Mouse (Mus musculus): ENCODE measurements around the gene Tceal7. TPM values are rescaled to one million over a fixed set of nuclear protein-coding genes. Genes with fewer than 3 reads are reported as not detected.
A peak's percentile ranks its signal among the peaks of the same experiment; 100 is the strongest.
"Not testable (repeated sequence)": the region's sequence is repeated elsewhere in the genome, so short reads cannot be mapped to it uniquely, and the experiment has no call there.

Tceal7 gene
- polyA plus RNA-seq, 1 experiment from 2014 or later = 2.6 TPM

GRCm38 (mm10) chrX:136267720-136268119, 53.1 kb downstream of the Tceal7 start:
- no peaks in the 10 kb centered on the region for H3K27me3 ChIP-seq (ENCODE audit: control insufficient read depth, insufficient read depth, low read length)
- no peaks in the 10 kb centered on the region for H3K4me1 ChIP-seq (ENCODE audit: control insufficient read depth, insufficient read depth, low read length)
- ATAC-seq (replicated peaks; ENCODE audit: insufficient number of reproducible peaks, low FRiP score, low TSS enrichment, low read depth) = no peak
- no peaks in the 10 kb centered on the region for H3K36me3 ChIP-seq (replicated peaks; ENCODE audit: control insufficient read depth, insufficient read depth, low read depth, low read length)
- H3K9ac ChIP-seq (replicated peaks; ENCODE audit: low read length) = no peak overlapping the region
- H3K4me2 ChIP-seq (ENCODE audit: low read depth, low read length) = no peak overlapping the region
- no peaks in the 10 kb centered on the region for H3K9me3 ChIP-seq (replicated peaks; ENCODE audit: control insufficient read depth, low read length)
- WGBS = 76% methylated on average over 5 of the region's 5 CpGs
- H3K27ac ChIP-seq (replicated peaks; ENCODE audit: low read depth, low read length) = no peak overlapping the region
- no peak for DNase-seq (ENCODE audit: low spot score)
- no peak overlapping the region for H3K4me3 ChIP-seq (ENCODE audit: low read depth, low read length)

GRCm38 (mm10) chrX:136268173-136268572, 53.6 kb downstream of the Tceal7 start:
- no peaks in the 10 kb centered on the region for H3K4me1 ChIP-seq (ENCODE audit: control insufficient read depth, insufficient read depth, low read length)
- H3K9me3 ChIP-seq (replicated peaks; ENCODE audit: control insufficient read depth, low read length) = no peaks in the 10 kb centered on the region
- 75% methylated on average over 4 of the region's 4 CpGs for WGBS
- H3K27ac ChIP-seq (replicated peaks; ENCODE audit: low read depth, low read length) = no peak overlapping the region
- no peaks in the 10 kb centered on the region for H3K36me3 ChIP-seq (replicated peaks; ENCODE audit: control insufficient read depth, insufficient read depth, low read depth, low read length)
- ATAC-seq (replicated peaks; ENCODE audit: insufficient number of reproducible peaks, low FRiP score, low TSS enrichment, low read depth) (no peak), DNase-seq (ENCODE audit: low spot score) (no peak)
- H3K4me3 ChIP-seq (ENCODE audit: low read depth, low read length) = no peak overlapping the region
- H3K9ac ChIP-seq (replicated peaks; ENCODE audit: low read length) = no peak overlapping the region
- H3K27me3 ChIP-seq (ENCODE audit: control insufficient read depth, insufficient read depth, low read length) = no peaks in the 10 kb centered on the region
- H3K4me2 ChIP-seq (ENCODE audit: low read depth, low read length) = no peak overlapping the region

GRCm38 (mm10) chrX:136269743-136270392, 55.3 kb downstream of the Tceal7 start, which contains the start of gene Bex3:
Bex3 (plus strand) TSS chrX:136270253.
- H3K4me1 ChIP-seq (ENCODE audit: control insufficient read depth, insufficient read depth, low read length); H3K27me3 ChIP-seq (ENCODE audit: control insufficient read depth, insufficient read depth, low read length); H3K36me3 ChIP-seq (replicated peaks; ENCODE audit: control insufficient read depth, insufficient read depth, low read depth, low read length); H3K9me3 ChIP-seq (replicated peaks; ENCODE audit: control insufficient read depth, low read length); H3K27ac ChIP-seq (replicated peaks; ENCODE audit: low read depth, low read length): not testable (repeated sequence)
- peak within 1 kb of the TSS; percentile 29 for H3K4me2 ChIP-seq (ENCODE audit: low read depth, low read length)
- H3K9ac ChIP-seq (replicated peaks; ENCODE audit: low read length) = peak within 1 kb of the TSS; percentile 44
- ATAC-seq (replicated peaks; ENCODE audit: insufficient number of reproducible peaks, low FRiP score, low TSS enrichment, low read depth) (peak; percentile 97), DNase-seq (ENCODE audit: low spot score) (peak; percentile 10)
- WGBS = 32% methylated on average over 11 of the region's 30 CpGs
- peak within 1 kb of the TSS; percentile 43 for H3K4me3 ChIP-seq (ENCODE audit: low read depth, low read length)

- peak; percentile 66 for ATAC-seq (replicated peaks; ENCODE audit: insufficient number of reproducible peaks, low FRiP score, low TSS enrichment, low read depth)
- DNase-seq (ENCODE audit: low spot score) = peak; percentile 60
- not testable (repeated sequence) for H3K9me3 ChIP-seq (replicated peaks; ENCODE audit: control insufficient read depth, low read length); H3K27me3 ChIP-seq (ENCODE audit: control insufficient read depth, insufficient read depth, low read length); H3K36me3 ChIP-seq (replicated peaks; ENCODE audit: control insufficient read depth, insufficient read depth, low read depth, low read length); H3K4me1 ChIP-seq (ENCODE audit: control insufficient read depth, insufficient read depth, low read length); H3K27ac ChIP-seq (replicated peaks; ENCODE audit: low read depth, low read length)
- Histone ChIP-seq H3K4me3 (ENCODE audit: low read depth, low read length) (peak overlapping the region; percentile 43), H3K9ac (replicated peaks; ENCODE audit: low read length) (peak overlapping the region; percentile 44), H3K4me2 (ENCODE audit: low read depth, low read length) (peak overlapping the region; percentile 29)
- 21% methylated on average over 8 of the region's 60 CpGs for WGBS
These were observed 56.0 kb downstream of the Tceal7 start for GRCm38 (mm10) chrX:136270393-136271111.

GRCm38 (mm10) chrX:136274542-136274941, 60.0 kb downstream of the Tceal7 start:
- no peaks in the 10 kb centered on the region for H3K27me3 ChIP-seq (ENCODE audit: control insufficient read depth, insufficient read depth, low read length)
- no peak for ATAC-seq (replicated peaks; ENCODE audit: insufficient number of reproducible peaks, low FRiP score, low TSS enrichment, low read depth)
- H3K9me3 ChIP-seq (replicated peaks; ENCODE audit: control insufficient read depth, low read length) = no peaks in the 10 kb centered on the region
- no peak overlapping the region for H3K9ac ChIP-seq (replicated peaks; ENCODE audit: low read length)
- H3K27ac ChIP-seq (replicated peaks; ENCODE audit: low read depth, low read length) = no peak overlapping the region
- peak; percentile 45 for DNase-seq (ENCODE audit: low spot score)
- no peak overlapping the region for H3K4me2 ChIP-seq (ENCODE audit: low read depth, low read length)
- H3K36me3 ChIP-seq (replicated peaks; ENCODE audit: control insufficient read depth, insufficient read depth, low read depth, low read length) = no peaks in the 10 kb centered on the region
- no peaks in the 10 kb centered on the region for H3K4me1 ChIP-seq (ENCODE audit: control insufficient read depth, insufficient read depth, low read length)
- WGBS = 10% methylated on average over 3 of the region's 3 CpGs
- H3K4me3 ChIP-seq (ENCODE audit: low read depth, low read length) = no peak overlapping the region

GRCm38 (mm10) chrX:136275386-136275785, 60.8 kb downstream of the Tceal7 start:
- DNase-seq (ENCODE audit: low spot score) (peak; percentile 11), ATAC-seq (replicated peaks; ENCODE audit: insufficient number of reproducible peaks, low FRiP score, low TSS enrichment, low read depth) (no peak)
- H3K27me3 ChIP-seq (ENCODE audit: control insufficient read depth, insufficient read depth, low read length) = no peaks in the 10 kb centered on the region
- 40% methylated on average over 3 of the region's 3 CpGs for WGBS
- no peaks in the 10 kb centered on the region for H3K4me1 ChIP-seq (ENCODE audit: control insufficient read depth, insufficient read depth, low read length)
- no peak overlapping the region for H3K9ac ChIP-seq (replicated peaks; ENCODE audit: low read length)
- no peak overlapping the region for H3K4me3 ChIP-seq (ENCODE audit: low read depth, low read length)
- H3K27ac ChIP-seq (replicated peaks; ENCODE audit: low read depth, low read length) = no peak overlapping the region
- H3K4me2 ChIP-seq (ENCODE audit: low read depth, low read length) = no peak overlapping the region
- no peaks in the 10 kb centered on the region for H3K36me3 ChIP-seq (replicated peaks; ENCODE audit: control insufficient read depth, insufficient read depth, low read depth, low read length)
- H3K9me3 ChIP-seq (replicated peaks; ENCODE audit: control insufficient read depth, low read length) = no peaks in the 10 kb centered on the region

Small RNA genes lying within 50 kb of the gene (microRNA-seq; reads per million reads assigned to microRNA genes)
- gene Mir6383 (ENCODE audit: borderline number of aligned reads) = not detected

Other genes with a start within 250 kb of the Tceal7 start
- gene Arxes2, start 221.0 kb upstream of the Tceal7 start, polyA plus RNA-seq (2014; fragmentation: Nextera tagmentation; extraction: Ambion mirVana) = 126 and 134 TPM in 2 replicates
- 49.4 and 50.8 TPM in 2 replicates for gene Arxes1, start 181.4 kb upstream of the Tceal7 start, polyA plus RNA-seq (2014; fragmentation: Nextera tagmentation; extraction: Ambion mirVana)
- gene Bex2, start 146.5 kb upstream of the Tceal7 start, polyA plus RNA-seq (2014; fragmentation: Nextera tagmentation; extraction: Ambion mirVana) = 209 and 215 TPM in 2 replicates
- gene Nxf3, start 129.5 kb upstream of the Tceal7 start, polyA plus RNA-seq (2014; fragmentation: Nextera tagmentation; extraction: Ambion mirVana) = 0.07 TPM in 1 of 2 replicates, not detected in the other
- 93.9 and 103 TPM in 2 replicates for gene Bex4, start 75.8 kb upstream of the Tceal7 start, polyA plus RNA-seq (2014; fragmentation: Nextera tagmentation; extraction: Ambion mirVana)
- 268 and 299 TPM in 2 replicates for gene Tceal8, start 42.4 kb upstream of the Tceal7 start, polyA plus RNA-seq (2014; fragmentation: Nextera tagmentation; extraction: Ambion mirVana)
- 2.4 and 3.1 TPM in 2 replicates for gene Tceal5, start 10.9 kb upstream of the Tceal7 start, polyA plus RNA-seq (2014; fragmentation: Nextera tagmentation; extraction: Ambion mirVana)
- 90.5 and 96.0 TPM in 2 replicates for gene Bex1, start 734 bp downstream of the Tceal7 start, polyA plus RNA-seq (2014; fragmentation: Nextera tagmentation; extraction: Ambion mirVana)
- 678 and 760 TPM in 2 replicates for gene Tceal9, start 30.3 kb downstream of the Tceal7 start, polyA plus RNA-seq (2014; fragmentation: Nextera tagmentation; extraction: Ambion mirVana)
- gene Bex3, start 55.5 kb downstream of the Tceal7 start, polyA plus RNA-seq (2014; fragmentation: Nextera tagmentation; extraction: Ambion mirVana) = 720 and 723 TPM in 2 replicates

All from embryonic facial prominence, embryonic 11.5 days (tissue).